ENCODE assay signal across 8 mouse cellular contexts in the genomic region with DNA sequence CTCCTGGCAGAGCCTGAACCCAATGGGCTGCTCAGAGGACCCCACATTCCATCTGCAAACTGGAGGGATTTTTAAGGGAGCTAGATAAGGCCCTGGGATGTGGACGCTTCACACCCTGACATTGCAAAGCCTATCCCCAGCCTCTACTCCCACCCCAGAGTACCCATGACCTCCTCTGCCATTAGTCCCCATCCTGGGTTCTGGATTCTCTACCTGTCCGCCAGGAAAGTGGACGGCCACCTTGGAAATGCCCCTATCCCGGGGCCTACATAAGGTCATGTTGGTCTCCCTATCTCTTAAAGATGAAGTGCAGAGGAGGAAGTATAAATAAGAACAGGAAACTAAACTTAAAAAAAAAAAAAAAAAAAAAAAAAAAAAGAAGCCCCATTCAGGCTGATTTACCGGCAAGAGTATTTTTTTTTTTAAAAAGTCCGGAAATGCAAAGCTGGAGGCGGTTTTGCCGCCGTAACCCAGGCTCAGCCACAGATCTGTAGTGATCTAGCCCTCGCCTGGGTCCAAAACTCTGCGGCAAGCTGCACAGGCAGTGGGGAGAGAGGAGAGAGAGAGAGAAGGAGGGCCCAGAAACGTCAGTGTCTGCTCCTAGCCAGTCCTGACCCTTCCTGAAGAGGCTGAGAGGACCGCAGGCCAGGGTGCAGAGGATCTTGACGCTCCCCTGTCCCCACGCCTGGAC. TPM values are rescaled to one million over a fixed set of nuclear protein-coding genes. Genes with fewer than 3 reads are reported as not detected.
DNase-seq lines count a peak whose midpoint lies in the region; ATAC-seq and TF ChIP-seq lines count a peak whose summit lies in the region.

No protein-coding gene starts in this region.

- no peaks in the 10 kb centered on the region for H3K27me3 ChIP-seq in G1E (ENCODE audit: insufficient read depth, low read length)
- peaks cover 21% of the 10 kb centered on the region for H3K27me3 ChIP-seq in heart, embryonic 12.5 days (replicated peaks)
- no peaks in the 10 kb centered on the region for H3K27me3 ChIP-seq in liver, embryonic 11.5 days (replicated peaks; ENCODE audit: control insufficient read depth, insufficient read depth, low read length)
- H3K27me3 ChIP-seq in midbrain, postnatal 0 days (ENCODE audit: insufficient read depth, low read length) = peaks cover 10% of the 10 kb centered on the region; the same call in 1 of the 2 replicates

- H3K4me3 ChIP-seq in G1E (ENCODE audit: low read depth, low read length) = peak overlapping the region; percentile 76
- peak overlapping the region; percentile 53 for H3K4me3 ChIP-seq in heart, embryonic 12.5 days
- peak overlapping the region; percentile 63 for H3K4me3 ChIP-seq in liver, embryonic 11.5 days (ENCODE audit: low read depth, low read length)
- H3K4me3 ChIP-seq in midbrain, postnatal 0 days (ENCODE audit: low read depth, low read length) = peak overlapping the region; percentile 31

- H3K27ac ChIP-seq in heart, embryonic 12.5 days (ENCODE audit: poor library complexity, severe bottlenecking) = no peak overlapping the region
- H3K27ac ChIP-seq in liver, embryonic 11.5 days (ENCODE audit: low read depth, low read length) = peak overlapping the region; percentile 33; the same call in 1 of the 2 replicates
- no peak overlapping the region for H3K27ac ChIP-seq in midbrain, postnatal 0 days (ENCODE audit: low read depth, low read length)

- H3K9ac ChIP-seq in heart, embryonic 12.5 days = peak overlapping the region; percentile 69
- H3K9ac ChIP-seq in liver, embryonic 11.5 days (ENCODE audit: low read depth, low read length) = peak overlapping the region; percentile 72
- no peak overlapping the region for H3K9ac ChIP-seq in midbrain, postnatal 0 days (replicated peaks; ENCODE audit: low read length, poor library complexity, severe bottlenecking)

- 12% methylated on average over 15 of the region's 15 CpGs for WGBS in heart, embryonic 12.5 days
- 9% methylated on average over 15 of the region's 15 CpGs for WGBS in liver, embryonic 11.5 days
- 26% methylated on average over 15 of the region's 15 CpGs for WGBS in midbrain, postnatal 0 days

- intact Hi-C loops in left cerebral cortex, postnatal 36 days (cut with DNase I) = no loop called here

- H3K4me1 ChIP-seq in G1E (ENCODE audit: insufficient read depth, low read depth, low read length) = peaks cover 33% of the 10 kb centered on the region
- H3K4me1 ChIP-seq in heart, embryonic 12.5 days (replicated peaks) = peaks cover 31% of the 10 kb centered on the region
- peaks cover 25% of the 10 kb centered on the region for H3K4me1 ChIP-seq in liver, embryonic 11.5 days (replicated peaks; ENCODE audit: control insufficient read depth, insufficient read depth, low read length)
- no peaks in the 10 kb centered on the region; the same call in 1 of the 2 replicates for H3K4me1 ChIP-seq in midbrain, postnatal 0 days (ENCODE audit: insufficient read depth, low read length)

- H3K9me3 ChIP-seq in G1E (replicated peaks) = no peaks in the 10 kb centered on the region
- H3K9me3 ChIP-seq in heart, embryonic 12.5 days (replicated peaks) = no peaks in the 10 kb centered on the region
- no peaks in the 10 kb centered on the region for H3K9me3 ChIP-seq in liver, embryonic 11.5 days (ENCODE audit: control insufficient read depth, low read length)
- no peaks in the 10 kb centered on the region for H3K9me3 ChIP-seq in midbrain, postnatal 0 days (ENCODE audit: low read length)

- no peak for ATAC-seq in G1E (ENCODE audit: extremely low read depth, insufficient number of reproducible peaks, low FRiP score, poor library complexity, severe bottlenecking)
- no peak for ATAC-seq in heart, embryonic 12.5 days (ENCODE audit: insufficient number of reproducible peaks, low FRiP score)
- peak; percentile 27 for ATAC-seq in liver, embryonic 11.5 days (replicated peaks; ENCODE audit: low FRiP score)
- no peak for ATAC-seq in midbrain, postnatal 0 days (ENCODE audit: low FRiP score)

- peak; percentile 44 for DNase-seq in adrenal gland, postnatal 14 days
- no peak for DNase-seq in adrenal gland, postnatal 25 days
- no peak for DNase-seq in G1E (ENCODE audit: low spot score)
- no peak for DNase-seq in liver, embryonic 11.5 days (ENCODE audit: low spot score)
- no peak for DNase-seq in midbrain, postnatal 0 days (ENCODE audit: low spot score)
- DNase-seq in right cerebral cortex, postnatal 4 days = no peak
- DNase-seq in left cerebral cortex, postnatal 36 days (ENCODE audit: low spot score in 2 of 2) = no peak

- peak overlapping the region; percentile 78 for H3K4me2 ChIP-seq in heart, embryonic 12.5 days
- peak overlapping the region; percentile 79 for H3K4me2 ChIP-seq in liver, embryonic 11.5 days
- H3K4me2 ChIP-seq in midbrain, postnatal 0 days (ENCODE audit: low read depth, low read length, poor library complexity, severe bottlenecking) = peak overlapping the region; percentile 43

- peaks cover 17% of the 10 kb centered on the region for H3K36me3 ChIP-seq in G1E (replicated peaks)
- H3K36me3 ChIP-seq in heart, embryonic 12.5 days = no peaks in the 10 kb centered on the region
- H3K36me3 ChIP-seq in liver, embryonic 11.5 days (ENCODE audit: control insufficient read depth, insufficient read depth, low read length) = no peaks in the 10 kb centered on the region
- H3K36me3 ChIP-seq in midbrain, postnatal 0 days (ENCODE audit: insufficient read depth, low read length) = no peaks in the 10 kb centered on the region

- no peak for TF ChIP-seq CTCF in G1E (IDR thresholded peaks at IDR 0.05; ENCODE audit: low read depth, low read length)
- TF ChIP-seq CTCF in midbrain, postnatal 0 days (IDR thresholded peaks at IDR 0.05) = no peak

RNA-seq across cellular contexts. Expression of gene Pik3cd, which starts 4.7 kb away (rescaled TPM):
- total RNA-seq in adrenal gland, postnatal 14 days (2021) = 4.4 and 19.1 TPM in 2 replicates
- total RNA-seq in adrenal gland, postnatal 25 days (2021) = 2.0 and 4.4 TPM in 2 replicates
- total RNA-seq in G1E (2014; fragmentation: Nextera tagmentation) = 17.3 and 23.9 TPM in 2 replicates
- 24.0 and 28.0 TPM in 2 replicates for total RNA-seq in G1E (2017)
- 37.0 and 40.3 TPM in 2 replicates for polyA plus RNA-seq in G1E (2012)
- 3.5 and 3.7 TPM in 2 replicates for polyA plus RNA-seq in heart, embryonic 12.5 days (2016; fragmentation: Nextera tagmentation; extraction: Ambion mirVana)
- polyA plus RNA-seq in liver, embryonic 11.5 days (2014; fragmentation: Nextera tagmentation; extraction: Ambion mirVana) = 12.6 and 12.9 TPM in 2 replicates
- 15.9 and 18.5 TPM in 2 replicates for total RNA-seq in midbrain, postnatal 0 days (2014; rRNA removed)
- polyA plus RNA-seq in midbrain, postnatal 0 days (2015; fragmentation: Nextera tagmentation; extraction: Ambion mirVana) = 9.7 and 10.4 TPM in 2 replicates
- 10 to 100 TPM; 23.2 to 24.2 TPM for total RNA-seq in left cerebral cortex, postnatal 36 days (2021)

RNA-seq across cellular contexts. Expression of gene Tmem201, which starts 40.2 kb away (rescaled TPM):
- total RNA-seq in adrenal gland, postnatal 14 days (2021) = 32.1 and 36.3 TPM in 2 replicates
- 34.1 and 36.1 TPM in 2 replicates for total RNA-seq in adrenal gland, postnatal 25 days (2021)
- total RNA-seq in G1E (2014; fragmentation: Nextera tagmentation) = 13.1 and 13.8 TPM in 2 replicates
- 3.0 and 3.1 TPM in 2 replicates for total RNA-seq in G1E (2017)
- 34.2 and 35.9 TPM in 2 replicates for polyA plus RNA-seq in G1E (2012)
- polyA plus RNA-seq in heart, embryonic 12.5 days (2016; fragmentation: Nextera tagmentation; extraction: Ambion mirVana) = 51.1 and 52.8 TPM in 2 replicates
- 16.8 and 16.9 TPM in 2 replicates for polyA plus RNA-seq in liver, embryonic 11.5 days (2014; fragmentation: Nextera tagmentation; extraction: Ambion mirVana)
- 55.2 and 67.8 TPM in 2 replicates for total RNA-seq in midbrain, postnatal 0 days (2014; rRNA removed)
- 44.8 and 48.5 TPM in 2 replicates for polyA plus RNA-seq in midbrain, postnatal 0 days (2015; fragmentation: Nextera tagmentation; extraction: Ambion mirVana)
- total RNA-seq in left cerebral cortex, postnatal 36 days (2021) = 10 to 100 TPM; 63.8 to 66.4 TPM
